ENCODE assay signal across 28 mouse cellular contexts in the genomic region with DNA sequence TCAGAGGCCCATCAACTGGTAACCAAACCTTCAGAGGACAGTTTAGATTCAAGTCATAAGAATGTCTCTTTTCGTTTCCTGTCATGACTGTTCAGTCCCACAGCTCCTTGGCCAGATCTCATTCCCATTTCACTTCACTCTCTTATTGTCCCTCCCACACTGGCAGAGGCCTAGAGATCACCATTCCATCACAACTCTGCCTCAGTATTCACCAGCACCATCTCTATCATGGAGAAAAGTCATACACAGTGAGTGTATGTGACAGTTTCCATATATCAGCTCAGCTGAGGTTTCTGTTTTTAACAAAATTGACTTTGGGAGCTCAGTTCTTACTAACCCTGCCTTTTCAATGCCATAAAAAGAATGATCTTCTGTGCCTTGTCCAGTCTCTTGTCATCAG.
"Had no signal": no experiment of that assay in that cellular context is flagged by ENCODE, and none has a peak within 500 bp of the region (broad histone marks: within the 10 kb centered on the region; RNA-seq: fewer than 3 reads in every experiment).

No protein-coding gene starts in this region.

- H3K4me1 ChIP-seq: embryonic facial prominence, embryonic 10.5 days; embryonic facial prominence, embryonic 12.5 days; embryonic facial prominence, embryonic 13.5 days; embryonic facial prominence, embryonic 15.5 days; forebrain, embryonic 10.5 days; forebrain, embryonic 12.5 days; forebrain, embryonic 13.5 days had no signal

- H3K9ac ChIP-seq: embryonic facial prominence, embryonic 12.5 days; embryonic facial prominence, embryonic 13.5 days; embryonic facial prominence, embryonic 15.5 days; forebrain, embryonic 12.5 days; forebrain, embryonic 13.5 days; forebrain, embryonic 15.5 days; forebrain, postnatal 0 days had no signal

- H3K9me3 ChIP-seq: embryonic facial prominence, embryonic 10.5 days; embryonic facial prominence, embryonic 12.5 days; embryonic facial prominence, embryonic 13.5 days; embryonic facial prominence, embryonic 15.5 days; forebrain, embryonic 10.5 days; forebrain, embryonic 15.5 days had no signal

- H3K4me2 ChIP-seq: embryonic facial prominence, embryonic 12.5 days; embryonic facial prominence, embryonic 13.5 days; embryonic facial prominence, embryonic 15.5 days; forebrain, embryonic 12.5 days; forebrain, embryonic 13.5 days; forebrain, embryonic 15.5 days had no signal

- H3K4me3 ChIP-seq: embryonic facial prominence, embryonic 10.5 days; embryonic facial prominence, embryonic 12.5 days; embryonic facial prominence, embryonic 13.5 days; embryonic facial prominence, embryonic 15.5 days; erythroblast, embryonic 14.5 days; forebrain, embryonic 10.5 days; forebrain, embryonic 12.5 days; forebrain, embryonic 13.5 days; forebrain, embryonic 15.5 days; gastrocnemius, adult 2 months; heart, adult 2 months had no signal

- DNase-seq: cerebellum, adult 2 months; cerebellum, adult 8-10 months; cerebellum, adult 9-10 months; cerebellum, adult 9-11 months; cerebellum, postnatal 10 days; cerebellum, postnatal 25 days; cerebellum, postnatal 36 days; embryo, embryonic 11 days; forebrain, postnatal 0 days; gastrocnemius, adult 2 months; gastrocnemius, postnatal 10 days; gastrocnemius, postnatal 14 days; gastrocnemius, postnatal 25 days; gastrocnemius, postnatal 36 days; heart, adult 11 months; heart, adult 18-20 months; heart, adult 2 months had no signal

- H3K27me3 ChIP-seq: embryonic facial prominence, embryonic 12.5 days; embryonic facial prominence, embryonic 13.5 days; embryonic facial prominence, embryonic 15.5 days; forebrain, embryonic 12.5 days; forebrain, embryonic 13.5 days; forebrain, embryonic 15.5 days had no signal

- H3K27ac ChIP-seq: embryonic facial prominence, embryonic 10.5 days; embryonic facial prominence, embryonic 12.5 days; embryonic facial prominence, embryonic 13.5 days; embryonic facial prominence, embryonic 15.5 days; forebrain, embryonic 10.5 days; forebrain, embryonic 12.5 days; forebrain, embryonic 13.5 days; forebrain, embryonic 15.5 days; gastrocnemius, adult 2 months; heart, adult 2 months had no signal

- ATAC-seq: forebrain, embryonic 13.5 days; forebrain, embryonic 14.5 days; forebrain, embryonic 15.5 days; forebrain, embryonic 16.5 days; forebrain, postnatal 0 days had no signal

- H3K36me3 ChIP-seq: embryonic facial prominence, embryonic 10.5 days; embryonic facial prominence, embryonic 12.5 days; embryonic facial prominence, embryonic 13.5 days; embryonic facial prominence, embryonic 15.5 days; forebrain, embryonic 10.5 days; forebrain, embryonic 12.5 days; forebrain, embryonic 15.5 days had no signal
